Mouse (Mus musculus) B cell, adult 2 months (primary cell): ENCODE measurements around the gene Tmem184b.
A peak's percentile ranks its signal among the peaks of the same experiment; 100 is the strongest.

ENCODE experiments used
- DNase-seq, 2 experiments: peaks; one replicate each; pipeline ENCODE4 v3.0.0; 2022

Tmem184b gene

GRCm38 (mm10) chr15:79429527-79429926 is 26.2 kb upstream of the Tmem184b start:
- no peak for DNase-seq

- no peak for DNase-seq
Observed at GRCm38 (mm10) chr15:79428616-79429015, 25.2 kb upstream of the Tmem184b start.

DNA sequence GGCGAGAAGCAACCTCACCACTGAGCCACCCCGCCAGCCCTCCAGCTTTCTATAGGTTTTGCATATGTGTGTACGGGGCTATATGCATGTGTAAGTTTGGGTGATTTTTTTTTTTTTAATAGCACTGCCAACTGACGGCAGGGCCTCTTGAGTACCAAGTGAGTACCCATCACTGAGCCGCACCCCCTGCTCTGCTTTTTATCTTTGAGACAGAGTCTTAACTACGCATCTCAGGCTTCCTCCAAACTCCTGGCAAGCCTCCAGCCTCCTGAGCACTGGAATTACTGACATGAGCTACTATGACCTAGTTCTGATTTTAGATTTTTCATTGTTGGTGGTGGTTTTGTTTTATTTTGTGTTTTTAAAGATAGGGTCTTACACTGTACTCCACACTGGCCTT is 24.1 kb upstream of the Tmem184b start:
- DNase-seq = no peak

DNA sequence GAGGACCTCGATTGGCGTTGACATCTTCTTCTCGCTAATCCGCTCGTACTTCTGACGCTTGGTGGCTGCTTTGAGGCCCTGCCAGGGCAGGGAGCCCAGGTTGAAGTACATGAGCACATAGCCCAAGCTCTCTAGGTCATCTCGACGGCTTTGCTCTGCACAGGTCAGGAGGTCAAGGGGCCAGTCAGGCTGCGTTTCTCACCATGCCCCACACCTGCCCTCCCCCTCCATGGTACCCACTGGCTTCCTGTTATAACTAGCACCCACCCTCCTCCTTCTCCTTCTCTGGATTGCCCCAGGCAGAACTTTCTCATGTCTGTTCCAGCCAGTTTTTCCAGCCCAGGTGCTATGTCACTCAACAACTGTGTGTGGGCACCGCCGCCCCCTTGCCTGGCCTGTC is 22.1 kb upstream of the Tmem184b start:
- DNase-seq = no peak

DNA sequence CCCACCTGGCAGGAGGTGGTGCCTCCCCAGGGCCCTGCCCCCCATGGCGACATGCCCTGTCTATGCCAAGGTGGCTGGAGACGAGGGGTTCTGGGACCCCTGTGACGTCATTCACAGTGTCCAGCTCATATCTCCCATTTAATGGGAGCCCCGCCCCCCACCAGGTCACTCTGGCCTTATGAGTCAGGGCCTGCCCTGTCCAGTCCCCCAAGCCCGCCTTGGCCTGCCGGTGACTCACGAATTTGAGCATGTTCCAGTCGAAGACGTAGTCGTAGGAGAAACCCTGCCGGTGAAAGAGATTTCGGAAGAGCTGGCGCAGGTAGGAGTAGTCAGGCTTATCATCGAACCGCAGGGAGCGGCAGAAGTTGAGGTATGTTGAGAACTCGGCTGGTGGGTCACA is 21.2 kb upstream of the Tmem184b start:
- no peak for DNase-seq

DNA sequence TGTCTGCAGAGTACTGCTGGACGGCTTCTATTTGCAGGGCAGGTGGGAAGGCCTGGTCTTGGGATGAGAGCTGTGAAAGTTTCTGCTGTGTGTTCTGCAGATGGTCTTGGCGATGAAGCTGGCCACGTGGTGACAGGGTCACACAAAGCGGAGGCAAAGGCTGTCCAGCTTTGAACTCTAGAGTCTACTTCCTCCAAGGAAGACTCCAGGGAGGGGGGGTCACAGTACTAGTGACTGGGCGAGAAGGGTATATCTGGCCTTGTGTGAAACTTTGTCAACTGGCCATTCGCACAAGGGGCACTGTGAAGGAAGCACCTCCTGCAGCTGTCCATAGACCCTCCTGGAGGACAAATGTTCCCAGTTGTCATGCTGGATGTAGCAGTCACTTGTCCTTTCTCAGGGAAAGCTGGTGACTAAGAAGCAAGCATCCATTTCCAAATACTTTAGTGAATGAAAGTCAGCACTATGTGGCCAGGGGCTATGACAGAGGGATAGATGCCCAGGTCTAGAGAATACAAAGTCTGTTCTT is 19.4 kb upstream of the Tmem184b start:
- DNase-seq = no peak

GRCm38 (mm10) chr15:79418677-79419076 is 15.3 kb upstream of the Tmem184b start:
- DNase-seq = no peak

DNA sequence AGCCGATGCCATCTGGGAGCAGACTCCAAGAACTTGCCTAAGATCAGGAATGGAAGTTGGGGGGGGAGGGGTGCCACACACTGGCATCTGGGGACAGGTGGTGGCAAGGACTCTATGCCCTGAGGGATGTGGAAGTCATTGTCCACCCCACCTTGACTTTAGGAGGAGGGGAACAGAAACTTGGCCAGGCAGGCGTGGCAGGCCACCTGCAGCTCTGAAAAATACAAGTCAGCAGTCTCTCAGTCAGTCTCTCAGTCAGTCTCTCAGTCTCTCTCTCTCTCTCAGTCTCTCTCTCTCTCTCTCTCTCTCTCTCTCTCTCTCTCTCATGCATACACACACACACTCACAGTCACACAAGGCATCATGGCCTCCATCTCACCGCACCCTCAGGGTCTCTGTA is 14.9 kb upstream of the Tmem184b start:
- DNase-seq = peak in 1 of 2 experiments; percentile 36

DNA sequence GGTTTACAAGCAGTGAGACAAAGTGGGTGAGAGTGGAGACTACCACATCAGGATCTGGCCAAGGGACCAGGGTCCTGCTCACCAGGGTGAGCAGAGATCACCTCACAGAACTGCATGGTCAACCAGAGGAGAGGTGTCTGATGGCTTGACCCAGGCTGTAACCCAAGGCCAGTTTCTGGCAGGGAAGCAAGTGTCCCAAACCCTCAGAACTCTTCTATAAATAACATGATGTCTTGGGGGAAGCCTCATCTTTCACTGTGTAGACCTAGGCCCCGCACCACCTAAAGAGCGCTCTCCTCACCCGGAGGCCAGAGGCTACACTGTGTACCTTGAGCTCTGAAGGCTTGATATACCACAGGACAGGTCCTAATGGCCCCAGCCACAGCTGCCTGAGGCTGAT is 14.0 kb upstream of the Tmem184b start:
- DNase-seq = no peak

GRCm38 (mm10) chr15:79416460-79417085 is 13.2 kb upstream of the Tmem184b start:
- no peak for DNase-seq

DNA sequence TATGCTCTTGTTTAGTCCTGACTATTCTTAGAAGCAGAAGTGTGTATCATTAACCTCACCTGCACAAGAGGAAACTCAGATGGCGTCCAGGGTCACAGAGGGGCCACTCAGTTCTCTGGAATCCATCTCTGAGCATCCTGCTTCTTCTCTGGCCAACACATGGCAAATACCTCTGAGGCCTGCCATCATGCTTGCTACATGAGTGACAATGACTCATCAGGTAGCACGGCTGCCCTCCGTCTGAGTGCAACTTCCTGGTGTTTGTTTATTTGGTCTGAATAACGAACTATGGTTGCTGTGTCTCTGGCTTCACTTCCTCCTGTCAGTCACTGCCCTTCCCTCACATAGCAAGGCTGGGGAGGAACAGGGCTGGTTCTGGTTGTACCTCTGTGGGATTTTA is 11.1 kb upstream of the Tmem184b start:
- DNase-seq = peak; percentile 34 to 45

GRCm38 (mm10) chr15:79413802-79414201 is 10.4 kb upstream of the Tmem184b start:
- no peak for DNase-seq

GRCm38 (mm10) chr15:79413201-79413600 is 9.8 kb upstream of the Tmem184b start:
- no peak for DNase-seq

- no peak for DNase-seq
Observed at GRCm38 (mm10) chr15:79411363-79412065, 8.1 kb upstream of the Tmem184b start.

DNA sequence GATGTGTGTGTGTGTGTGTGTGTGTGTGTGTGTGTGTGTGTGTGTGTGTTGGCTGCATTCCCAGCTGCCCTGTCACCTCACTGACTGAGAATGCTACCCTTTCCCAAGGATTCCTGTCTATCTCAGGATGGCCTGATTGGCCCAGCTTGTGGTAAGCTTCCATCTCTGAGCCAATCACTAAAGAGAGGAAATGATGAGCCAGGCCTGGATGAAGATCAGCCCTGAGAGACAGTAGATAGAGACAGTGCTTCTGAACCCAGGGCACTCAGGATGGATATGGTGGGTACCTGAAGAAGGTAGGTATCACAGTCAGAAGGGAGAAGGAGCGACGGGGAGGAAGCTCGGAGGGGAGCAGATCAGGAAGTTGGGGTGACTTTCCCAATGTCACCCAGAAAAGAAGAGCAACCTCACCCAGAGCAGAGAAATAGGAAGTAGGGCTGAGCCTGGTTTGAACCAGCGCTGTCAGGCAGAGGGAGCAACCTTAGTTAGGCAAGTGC is 5.8 kb upstream of the Tmem184b start:
- no peak for DNase-seq

GRCm38 (mm10) chr15:79406564-79406963 is 3.2 kb upstream of the Tmem184b start:
- no peak for DNase-seq

GRCm38 (mm10) chr15:79404277-79404676 is 908 bp upstream of the Tmem184b start:
- DNase-seq = no peak

- peak in 1 of 2 experiments; percentile 17 for DNase-seq
Observed at GRCm38 (mm10) chr15:79403763-79404210, 418 bp upstream of the Tmem184b start.

- peak; percentile 19 to 20 for DNase-seq
Observed at GRCm38 (mm10) chr15:79402176-79402575, 1.2 kb downstream of the Tmem184b start.

DNA sequence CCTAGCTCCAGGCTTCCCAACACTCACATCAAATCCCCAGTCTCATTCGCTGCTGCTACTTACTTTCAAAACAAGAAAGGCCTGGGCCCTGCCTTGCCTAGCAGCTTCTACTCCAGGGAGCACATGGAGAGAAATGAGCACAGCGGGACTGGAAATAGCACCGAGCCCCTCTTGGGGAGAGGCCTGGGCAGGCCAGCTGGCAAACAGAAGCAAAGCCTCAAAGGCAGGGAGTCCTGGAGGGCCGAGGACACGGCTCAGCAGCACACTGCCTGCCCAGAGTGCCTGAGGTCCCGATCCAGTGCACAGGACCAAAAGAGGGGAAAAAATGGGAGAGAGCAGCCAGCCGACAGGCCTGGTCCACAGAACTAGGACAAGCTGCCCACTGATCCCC is 2.4 kb downstream of the Tmem184b start:
- DNase-seq = no peak

DNA sequence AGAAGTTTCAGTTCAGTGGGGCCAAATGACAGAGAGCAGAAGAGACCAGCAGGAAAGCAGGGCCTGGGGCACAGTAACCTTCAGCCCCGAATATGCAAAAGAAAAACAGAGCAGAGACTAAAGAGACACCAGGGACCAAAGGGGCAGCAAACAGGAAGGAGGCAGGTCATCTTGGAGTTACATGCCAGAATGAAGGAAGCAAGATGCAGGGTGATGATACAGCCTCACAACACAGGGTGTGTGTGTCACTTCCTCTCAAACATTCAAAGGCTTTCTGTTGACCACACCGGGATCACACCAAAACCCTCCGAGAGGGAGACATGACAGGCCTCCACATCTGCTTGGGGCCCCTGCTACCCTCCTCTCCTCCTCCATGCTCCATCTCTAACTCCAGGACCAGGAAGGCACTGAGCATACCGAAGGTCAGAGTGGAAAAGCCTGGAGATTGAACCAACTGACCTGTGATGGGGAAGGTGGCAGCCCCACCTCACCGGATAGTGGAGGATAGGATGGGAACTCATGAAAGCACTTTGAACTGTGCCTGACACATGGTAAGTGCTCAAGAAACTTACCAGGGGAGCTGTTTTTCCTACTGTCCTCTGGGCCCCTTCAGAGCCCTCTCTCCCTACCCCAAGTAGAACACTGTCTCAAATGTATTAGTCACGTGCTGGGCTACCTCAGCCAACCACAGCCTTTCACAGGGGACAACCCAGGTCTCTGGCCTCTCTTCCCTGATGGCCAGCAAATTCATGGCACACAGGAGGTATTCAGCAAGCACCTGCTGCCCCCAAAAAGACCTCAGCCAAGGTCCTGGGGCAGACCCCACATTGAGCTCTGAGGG is 3.0 kb downstream of the Tmem184b start:
- no peak for DNase-seq

- no peak for DNase-seq
Observed at GRCm38 (mm10) chr15:79399231-79400052, 3.9 kb downstream of the Tmem184b start.
